Mouse (Mus musculus) bone marrow macrophage, adult 2 months (primary cell): ENCODE measurements at regions not wholly inside any gene's neighbourhood (a gene's known extent, or its start where the extent isn't known, plus 50 kb on each side); places are given as distances from the start of the nearest gene placed in this dataset.

Experiments
- CTCF ChIP-seq: IDR thresholded peaks from 2 replicates; pipeline ENCODE4 v1.5.1; 2012; ENCODE audit warnings: low read depth, mild to moderate bottlenecking, low read length, moderate library complexity
- POLR2A ChIP-seq: IDR thresholded peaks from 2 replicates; pipeline ENCODE4 v1.6.1; 2012; ENCODE audit warnings: mild to moderate bottlenecking, low read depth, low read length, borderline replicate concordance

GRCm38 (mm10) chr2:95587044-95587443, 730.9 kb upstream of the Lrrc4c start:
- no peak for TF ChIP-seq POLR2A
- no peak for TF ChIP-seq CTCF
